ENCODE assay signal across 13 mouse cellular contexts in the genomic region with DNA sequence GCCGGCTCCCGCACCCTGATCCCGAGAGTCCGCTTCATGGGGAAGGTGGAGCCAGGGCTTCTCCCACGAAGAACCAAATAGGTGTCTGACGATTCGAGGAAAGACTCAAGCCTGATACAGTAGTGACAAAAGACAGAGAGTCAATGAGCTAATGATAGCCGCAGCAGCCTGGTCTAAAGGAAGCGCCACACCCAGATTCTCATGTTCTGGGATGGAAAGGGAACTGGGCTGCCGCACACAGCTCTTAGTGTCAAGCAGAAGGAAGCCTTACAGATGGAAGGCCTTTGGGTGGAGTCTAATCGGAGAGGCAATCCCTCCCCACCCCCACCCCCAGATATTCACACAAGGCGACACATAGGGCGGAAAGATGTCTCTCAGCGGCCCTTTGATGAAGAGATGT.
"Had no signal": no experiment of that assay in that cellular context is flagged by ENCODE, and none has a peak within 500 bp of the region (broad histone marks: within the 10 kb centered on the region; RNA-seq: fewer than 3 reads in every experiment).

No protein-coding gene starts in this region.

- H3K4me3 ChIP-seq: midbrain, embryonic 10.5 days; midbrain, embryonic 12.5 days; neural tube, embryonic 12.5 days; stomach, embryonic 15.5 days had no signal

- H3K27me3 ChIP-seq: midbrain, embryonic 12.5 days; stomach, embryonic 15.5 days had no signal

- H3K4me2 ChIP-seq: lung, embryonic 14.5 days; midbrain, embryonic 12.5 days; neural tube, embryonic 12.5 days; stomach, embryonic 15.5 days had no signal

- H3K36me3 ChIP-seq: midbrain, embryonic 10.5 days; midbrain, embryonic 12.5 days; neural tube, embryonic 12.5 days; stomach, embryonic 15.5 days had no signal

- DNase-seq: lung, adult 18-20 months; lung, embryonic 14.5 days; lung, postnatal 4 days; midbrain, embryonic 14.5 days; right cerebral cortex, postnatal 14 days; thymus, adult 2 months; thymus, postnatal 25 days had no signal

- H3K9ac ChIP-seq: liver, embryonic 14.5 days; lung, embryonic 14.5 days; midbrain, embryonic 12.5 days; neural tube, embryonic 12.5 days; stomach, embryonic 15.5 days had no signal

- H3K4me1 ChIP-seq: midbrain, embryonic 10.5 days; midbrain, embryonic 12.5 days; neural tube, embryonic 12.5 days; stomach, embryonic 15.5 days had no signal

- H3K9me3 ChIP-seq: midbrain, embryonic 10.5 days; midbrain, embryonic 12.5 days; neural tube, embryonic 12.5 days; stomach, embryonic 15.5 days had no signal

- H3K27ac ChIP-seq: liver, embryonic 14.5 days; midbrain, embryonic 10.5 days; midbrain, embryonic 12.5 days; neural tube, embryonic 12.5 days; stomach, embryonic 15.5 days; stomach, postnatal 0 days had no signal
